Comparison of ENCODE assay signal across 8 mouse cellular contexts in genomic region chr1:180863606-180864005, GRCm38 (mm10). TPM values are rescaled to one million over a fixed set of nuclear protein-coding genes. Genes with fewer than 3 reads are reported as not detected.
DNase-seq lines count a peak whose midpoint lies in the region; ATAC-seq lines count a peak whose summit lies in the region.

No protein-coding gene starts in this region.

- H3K9me3 ChIP-seq in heart, embryonic 11.5 days (replicated peaks; ENCODE audit: control insufficient read depth, low read length), result no peaks in the 10 kb centered on the region
- H3K9me3 ChIP-seq in liver, embryonic 15.5 days (replicated peaks), result no peaks in the 10 kb centered on the region

- no peak for ATAC-seq in heart, embryonic 11.5 days (replicated peaks; ENCODE audit: insufficient number of reproducible peaks, low FRiP score, low TSS enrichment)
- ATAC-seq in liver, embryonic 15.5 days (ENCODE audit: insufficient read depth), result no peak

- no peak overlapping the region for H3K4me3 ChIP-seq in heart, embryonic 11.5 days (ENCODE audit: low read depth, low read length)
- H3K4me3 ChIP-seq in liver, embryonic 15.5 days (replicated peaks), result no peak overlapping the region

- DNase-seq in heart, adult 18-20 months, result peak; percentile 34 to 53
- DNase-seq in right cerebral cortex, adult 2 months (ENCODE audit: low spot score in 2 of 2), result peak; percentile 15 to 21
- DNase-seq in right cerebral cortex, postnatal 14 days, result no peak
- peak; percentile 76 for DNase-seq in brain, adult 2 months (ENCODE audit: low read depth, low spot score)
- DNase-seq in thymus, postnatal 25 days, result peak; percentile 35
- DNase-seq in gastrocnemius, adult 8-10 months (ENCODE audit: low spot score in 2 of 2), result no peak

- H3K9ac ChIP-seq in heart, embryonic 11.5 days (ENCODE audit: low read depth, low read length), result no peak overlapping the region
- no peak overlapping the region for H3K9ac ChIP-seq in liver, embryonic 15.5 days

- peaks cover 33% of the 10 kb centered on the region for H3K36me3 ChIP-seq in heart, embryonic 11.5 days (ENCODE audit: control insufficient read depth, insufficient read depth, low read length)
- peaks cover 98% of the 10 kb centered on the region for H3K36me3 ChIP-seq in liver, embryonic 15.5 days (replicated peaks)

- 0 out of 2 replicates have a peak, but pooled peaks cover 4% of the 10 kb centered on the region for H3K4me1 ChIP-seq in heart, embryonic 11.5 days (ENCODE audit: control insufficient read depth, insufficient read depth, low read length)
- H3K4me1 ChIP-seq in liver, embryonic 15.5 days (replicated peaks), result peaks cover 36% of the 10 kb centered on the region

- H3K27ac ChIP-seq in heart, embryonic 11.5 days (ENCODE audit: low read depth, low read length), result no peak overlapping the region
- peak overlapping the region; percentile 51; the same call in 1 of the 2 replicates for H3K27ac ChIP-seq in liver, embryonic 15.5 days (replicated peaks)

- no peak overlapping the region for H3K4me2 ChIP-seq in heart, embryonic 11.5 days
- H3K4me2 ChIP-seq in liver, embryonic 15.5 days, result no peak overlapping the region

- 18% methylated on average over 1 of the region's 1 CpGs for WGBS in heart, embryonic 11.5 days (ENCODE audit: insufficient replicate concordance)
- 11% methylated on average over 1 of the region's 1 CpGs for WGBS in liver, embryonic 15.5 days (ENCODE audit: insufficient replicate concordance)

- H3K27me3 ChIP-seq in heart, embryonic 11.5 days (ENCODE audit: control insufficient read depth, insufficient read depth, low read length), result no peaks in the 10 kb centered on the region
- no peaks in the 10 kb centered on the region for H3K27me3 ChIP-seq in liver, embryonic 15.5 days

RNA-seq across cellular contexts. Expression of gene Sde2, which starts 12.7 kb away (rescaled TPM):
- 10 to 100 TPM; 10.1 to 11.4 TPM for total RNA-seq in heart, adult 18-20 months (2021)
- polyA plus RNA-seq in heart, embryonic 11.5 days (2014; fragmentation: Nextera tagmentation; extraction: Ambion mirVana), result 24.1 and 32.7 TPM in 2 replicates
- polyA plus RNA-seq in liver, embryonic 15.5 days (2015; fragmentation: Nextera tagmentation; extraction: Ambion mirVana), result 21.8 and 22.4 TPM in 2 replicates
- total RNA-seq in gastrocnemius, adult 8-10 months (2022), result 1 to 10 TPM; 6.8 to 8.4 (median 7.6) TPM

RNA-seq across cellular contexts. Expression of gene Lefty2, which starts 29.3 kb away (rescaled TPM):
- not detected for total RNA-seq in heart, adult 18-20 months (2021)
- not detected in 2 replicates for polyA plus RNA-seq in heart, embryonic 11.5 days (2014; fragmentation: Nextera tagmentation; extraction: Ambion mirVana)
- not detected in 2 replicates for polyA plus RNA-seq in liver, embryonic 15.5 days (2015; fragmentation: Nextera tagmentation; extraction: Ambion mirVana)
- not detected for total RNA-seq in gastrocnemius, adult 8-10 months (2022)

RNA-seq across cellular contexts. Expression of gene Pycr2, which starts 40.5 kb away (rescaled TPM):
- total RNA-seq in heart, adult 18-20 months (2021), result 10 to 100 TPM; 12.2 to 12.4 TPM
- polyA plus RNA-seq in heart, embryonic 11.5 days (2014; fragmentation: Nextera tagmentation; extraction: Ambion mirVana), result 64.3 and 72.5 TPM in 2 replicates
- 93.6 and 108 TPM in 2 replicates for polyA plus RNA-seq in liver, embryonic 15.5 days (2015; fragmentation: Nextera tagmentation; extraction: Ambion mirVana)
- total RNA-seq in gastrocnemius, adult 8-10 months (2022), result 10 to 100 TPM in 3 of 4 experiments, 1 to 10 TPM in 1; 9.3 to 11.4 (median 10.8) TPM

RNA-seq across cellular contexts. Expression of gene H3f3a, which starts 49.9 kb away (rescaled TPM):
- total RNA-seq in heart, adult 18-20 months (2021), result 100 to 1,000 TPM; 363 to 405 TPM
- polyA plus RNA-seq in heart, embryonic 11.5 days (2014; fragmentation: Nextera tagmentation; extraction: Ambion mirVana), result 1,894 and 1,931 TPM in 2 replicates
- 2,115 and 2,296 TPM in 2 replicates for polyA plus RNA-seq in liver, embryonic 15.5 days (2015; fragmentation: Nextera tagmentation; extraction: Ambion mirVana)
- total RNA-seq in gastrocnemius, adult 8-10 months (2022), result 100 to 1,000 TPM; 274 to 310 (median 289) TPM

Comparison
In these comparisons a context has a peak if more than half of its experiments do, and no peak if none do; other contexts are left out.
1. DNase-seq: peak in heart, adult 18-20 months (2 of 2), right cerebral cortex, adult 2 months (2 of 2), brain, adult 2 months (single experiment) and thymus, postnatal 25 days (single experiment); none in right cerebral cortex, postnatal 14 days (single experiment) and gastrocnemius, adult 8-10 months (0 of 2).